Mouse (Mus musculus) left cerebral cortex, postnatal 4 days (tissue): ENCODE measurements around the gene Lin9. TPM values are rescaled to one million over a fixed set of nuclear protein-coding genes. Genes with fewer than 3 reads are reported as not detected.
"Not testable (repeated sequence)": the region's sequence is repeated elsewhere in the genome, so short reads cannot be mapped to it uniquely, and the experiment has no call there.

Experiments
- DNase-seq: peaks from one replicate; pipeline ENCODE4 v3.0.0-alpha.2; 2022
- intact Hi-C: fragments of 180-260 bp; cut with DNase I; formaldehyde crosslinking; loops from one replicate; pipeline ENCODE4 v1.15.1; 2025
- total RNA-seq, 2 experiments: library from RNA; stranded (reverse); gene quantifications; 2 replicates each; pipeline ENCODE4 v1.2.3; 2021

Gene Lin9
- 1 to 10 TPM; 5.8 to 6.9 TPM for total RNA-seq

GRCm38 (mm10) chr1:180641137-180641517, at the start of gene Lin9:
Gene Lin9 (plus strand): TSS chr1:180641150.
- DNase-seq: peak; percentile 94
- intact Hi-C loops: no loop called here

DNA sequence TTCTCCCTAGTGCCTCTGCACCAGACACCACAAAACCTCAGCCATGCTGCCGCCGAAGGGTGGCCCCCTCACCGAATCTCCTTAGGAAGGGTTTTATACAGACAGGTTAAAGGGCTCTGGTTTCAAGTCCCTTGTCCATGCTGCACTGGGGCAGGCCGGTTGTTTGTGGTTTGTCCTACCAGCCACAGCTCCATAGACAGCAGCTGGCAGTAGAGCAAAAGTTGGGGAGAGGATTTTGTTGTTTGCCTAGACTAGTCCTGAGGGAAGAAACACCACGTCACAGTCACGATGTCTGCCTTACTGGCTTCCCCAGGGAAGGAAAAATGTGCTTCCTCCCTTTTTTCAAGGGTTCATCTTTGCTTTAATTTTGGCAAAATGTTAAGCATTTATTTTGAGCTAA, 40.4 kb upstream of the Lin9 start:
- intact Hi-C loops: no loop called here
- no peak for DNase-seq

GRCm38 (mm10) chr1:180601806-180602205, 39.1 kb upstream of the Lin9 start:
- intact Hi-C loops: no loop called here
- DNase-seq: no peak

DNA sequence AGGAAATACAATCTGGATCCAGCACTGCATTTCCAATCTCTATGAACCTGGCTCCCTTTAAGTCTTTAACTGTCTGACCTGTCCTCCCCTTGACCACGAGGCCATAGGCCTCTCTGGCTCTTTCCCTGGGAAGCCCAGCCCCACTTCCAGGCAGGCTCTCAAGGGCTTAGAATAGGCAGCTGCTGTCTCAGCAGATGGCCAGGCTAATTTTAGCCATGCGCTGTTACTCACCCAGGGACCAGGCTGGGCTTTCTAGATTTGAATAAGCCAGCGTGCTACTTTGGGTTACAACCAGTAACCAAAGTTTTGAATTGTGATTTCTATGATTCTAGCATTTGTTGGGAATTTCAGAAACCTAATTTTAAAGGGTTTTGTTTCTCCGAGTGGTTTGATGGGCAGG, 36.4 kb upstream of the Lin9 start:
- DNase-seq: peak; percentile 45
- intact Hi-C loops: no loop called here

GRCm38 (mm10) chr1:180606106-180606505, 34.8 kb upstream of the Lin9 start:
- DNase-seq: no peak
- intact Hi-C loops: no loop called here

GRCm38 (mm10) chr1:180606796-180607577, 34.0 kb upstream of the Lin9 start:
- no peak for DNase-seq
- intact Hi-C loops: no loop called here

- intact Hi-C loops: no loop called here
- no peak for DNase-seq
These were observed 33.4 kb upstream of the Lin9 start for GRCm38 (mm10) chr1:180607578-180607879.

DNA sequence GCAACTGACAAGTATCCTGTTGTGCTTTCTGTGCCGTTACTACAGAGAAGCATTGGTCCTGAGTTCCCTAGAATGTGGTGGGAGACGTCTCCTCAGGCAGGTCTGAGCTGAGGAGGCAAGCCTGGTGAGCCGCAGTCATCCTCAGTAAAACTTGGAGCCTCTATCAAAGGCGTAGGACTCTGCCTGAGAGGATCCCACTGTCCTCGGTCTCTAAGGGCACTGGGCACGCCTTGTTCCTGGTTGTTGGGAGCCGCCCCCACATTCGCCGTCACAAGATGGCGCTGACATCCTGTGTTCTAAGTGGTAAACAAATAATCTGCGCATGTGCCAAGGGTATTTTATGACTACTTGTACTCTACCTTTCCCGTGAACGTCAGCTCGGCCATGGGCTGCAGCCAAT, 29.1 kb upstream of the Lin9 start:
- DNase-seq, intact Hi-C loops: not testable (repeated sequence)

- no peak for DNase-seq
- intact Hi-C loops: no loop called here
These were observed 24.2 kb upstream of the Lin9 start for GRCm38 (mm10) chr1:180616762-180617161.

- DNase-seq: no peak
- intact Hi-C loops: no loop called here
These were observed 18.6 kb upstream of the Lin9 start for GRCm38 (mm10) chr1:180622389-180622788.

- intact Hi-C loops: no loop called here
- DNase-seq: no peak
These were observed 17.0 kb upstream of the Lin9 start for GRCm38 (mm10) chr1:180623911-180624310.

GRCm38 (mm10) chr1:180626141-180626540, 14.8 kb upstream of the Lin9 start:
- intact Hi-C loops: no loop called here

GRCm38 (mm10) chr1:180637796-180638195, 3.2 kb upstream of the Lin9 start:
- intact Hi-C loops, DNase-seq: not testable (repeated sequence)

More at GRCm38 (mm10) chr1:180626141-180626540, 14.8 kb upstream of the Lin9 start:
- DNase-seq: no peak

DNA sequence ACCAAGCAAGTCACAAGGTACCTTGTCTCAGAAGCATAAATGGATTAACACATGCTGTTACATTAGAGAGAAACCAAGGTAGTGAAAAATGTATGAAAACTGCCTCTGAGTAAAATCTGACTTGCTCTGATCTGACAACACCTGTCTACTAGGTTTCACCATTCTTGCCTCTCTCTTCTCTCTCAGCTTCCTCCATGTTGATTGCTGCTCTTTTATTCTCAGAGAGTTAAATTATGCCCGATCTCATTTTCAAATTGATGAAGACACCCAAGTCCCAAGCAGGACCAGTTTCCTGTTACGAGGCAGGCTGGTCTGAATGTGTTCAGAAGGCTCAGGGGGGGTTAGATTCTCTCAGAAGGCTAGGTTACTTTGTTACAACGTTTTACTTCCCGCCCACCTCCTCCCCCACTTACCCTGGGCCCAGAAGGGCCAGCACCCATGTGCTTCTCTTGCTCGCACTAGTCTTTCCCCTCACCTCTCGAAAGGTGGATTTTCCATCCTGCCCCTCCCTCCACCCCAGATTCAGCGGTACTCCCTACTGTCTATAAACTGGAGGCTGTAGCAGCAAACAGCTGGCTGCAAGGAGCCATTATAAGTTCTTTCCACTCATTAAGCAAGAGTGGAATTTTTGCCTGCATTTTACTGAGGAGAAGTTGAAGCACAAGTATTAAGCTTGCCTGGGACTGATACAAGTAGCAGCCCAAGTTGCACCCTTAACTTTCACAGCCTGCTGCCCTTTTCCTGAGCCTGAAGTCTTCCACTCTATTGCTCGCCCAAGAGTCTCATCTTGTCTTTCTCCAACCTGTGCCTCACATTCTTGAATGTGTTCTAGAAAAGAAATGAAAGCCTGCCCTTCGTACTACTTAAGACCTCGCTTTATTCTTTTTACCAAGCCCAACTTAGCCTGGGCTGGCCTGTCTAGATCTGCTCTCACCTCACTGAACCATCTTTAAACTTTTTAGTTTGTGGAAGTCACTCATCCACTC, 1.2 kb upstream of the Lin9 start:
- DNase-seq: no peak
- intact Hi-C loops: no loop called here

DNA sequence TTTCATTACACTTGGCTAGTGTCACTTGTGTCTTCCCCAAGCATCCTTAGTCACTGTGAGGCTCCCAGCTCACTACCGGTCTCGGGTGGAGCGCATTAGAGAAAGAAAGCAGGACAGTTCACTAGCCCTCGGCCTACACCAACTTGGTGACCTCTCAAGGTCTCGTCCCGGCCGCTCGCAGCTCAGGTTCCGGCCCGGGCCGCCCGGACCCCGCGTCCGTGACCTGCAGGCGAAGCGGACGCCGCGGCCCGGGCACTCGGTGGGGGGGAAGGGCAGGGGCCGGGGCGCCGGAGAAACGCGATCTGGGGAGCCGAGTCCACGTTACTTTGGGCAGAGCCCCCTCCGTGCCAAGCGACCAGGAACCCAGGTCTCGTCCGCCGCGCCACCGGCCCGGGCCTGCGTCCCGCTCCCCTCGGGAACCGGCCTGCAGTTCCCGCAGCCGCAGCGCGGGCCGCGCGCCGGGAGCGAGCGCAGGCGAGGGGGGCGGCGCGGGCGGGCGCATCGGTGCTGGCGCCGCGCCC, 285 bp upstream of the Lin9 start:
- peak; percentile 44 for DNase-seq
- intact Hi-C loops: no loop called here

- intact Hi-C loops: no loop called here
- DNase-seq: peak; percentile 59
These were observed 723 bp downstream of the Lin9 start for GRCm38 (mm10) chr1:180641518-180642227.

DNA sequence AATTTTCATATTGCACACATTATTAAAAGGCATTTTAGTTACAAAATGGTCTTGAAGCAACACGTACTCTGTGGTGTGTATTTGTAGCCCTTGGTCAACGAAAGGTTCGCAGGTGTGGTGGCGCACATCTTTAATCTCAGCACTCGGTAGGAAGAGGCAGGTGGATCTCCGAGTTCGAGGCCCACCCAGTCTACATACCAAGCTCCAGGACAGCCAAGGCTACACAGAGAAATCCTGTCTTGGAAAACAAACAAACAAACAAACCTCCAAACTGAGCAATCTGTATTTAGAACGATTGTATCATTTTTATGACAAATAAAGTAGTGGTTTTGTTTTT, 1.2 kb downstream of the Lin9 start:
- no peak for DNase-seq
- intact Hi-C loops: no loop called here

DNA sequence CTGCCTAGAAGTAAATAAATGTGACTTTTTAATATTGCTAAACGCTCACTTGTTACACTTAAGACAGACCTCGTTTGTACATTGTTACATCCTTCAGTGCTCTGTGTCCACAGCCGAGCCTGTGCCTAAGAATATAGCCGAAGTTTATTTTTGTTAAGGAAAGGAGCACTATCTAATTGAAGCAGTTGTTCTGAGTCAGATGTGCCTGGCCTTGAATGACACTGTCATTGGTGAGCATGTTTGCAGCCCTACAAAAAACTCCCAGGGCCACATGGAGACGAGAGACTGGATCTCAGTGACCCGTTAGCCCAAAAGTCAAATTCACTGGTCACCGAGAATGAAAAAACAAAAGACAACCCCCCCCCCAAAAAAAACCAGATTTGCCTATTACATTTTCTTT, 50.3 kb downstream of the Lin9 start:
- no peak for DNase-seq
- intact Hi-C loops: no loop called here

GRCm38 (mm10) chr1:180696626-180697352, 55.8 kb downstream of the Lin9 start, which contains the start of gene Mixl1:
Gene Mixl1 (minus strand): TSS chr1:180697034.
- no peak for DNase-seq
- intact Hi-C loops: no loop called here

DNA sequence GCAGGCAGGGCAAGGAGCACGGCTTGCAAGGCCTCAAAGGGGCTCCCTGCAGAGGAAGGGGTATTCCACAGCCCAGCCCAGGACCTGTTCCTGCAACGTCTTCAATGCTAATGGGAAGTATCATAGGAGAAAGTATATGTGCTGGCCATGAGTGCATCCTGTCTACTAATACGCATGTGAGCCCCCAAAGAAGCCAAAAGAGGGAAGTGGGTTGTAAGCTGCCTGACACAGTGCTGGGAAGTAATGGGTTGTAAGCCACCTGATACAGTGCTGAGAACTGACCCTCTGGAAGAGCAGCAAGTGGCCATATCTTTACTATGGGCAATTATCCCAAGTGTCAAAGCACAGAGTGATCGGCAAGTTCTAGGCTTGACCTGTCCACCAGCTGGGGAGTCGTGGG, 57.1 kb downstream of the Lin9 start:
- DNase-seq: no peak
- intact Hi-C loops: no loop called here
